Mouse (Mus musculus): ENCODE measurements at regions not wholly inside any gene's neighbourhood (a gene's known extent, or its start where the extent isn't known, plus 50 kb on each side); places are given as distances from the start of the nearest gene placed in this dataset.

DNA sequence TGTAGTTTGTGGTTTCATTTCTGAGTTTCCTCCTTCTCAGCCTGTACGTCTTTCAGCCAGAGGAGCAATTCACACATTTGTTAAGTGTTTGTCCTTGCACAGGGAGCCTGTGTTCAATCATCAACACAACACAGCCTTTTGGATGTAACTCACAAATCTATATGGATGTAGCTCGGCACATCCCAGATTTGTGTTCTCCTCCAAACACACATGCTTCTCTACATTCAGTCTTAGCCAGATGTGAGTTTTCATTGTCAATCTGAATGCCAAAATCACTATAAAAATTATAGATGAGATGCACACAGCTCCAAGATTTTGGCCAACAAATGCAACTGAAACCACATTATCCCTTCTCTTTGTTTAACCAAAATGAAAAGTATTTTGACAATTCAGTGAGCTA, 380.9 kb downstream of the Gm9195 start:
- DNase-seq = no peak

DNA sequence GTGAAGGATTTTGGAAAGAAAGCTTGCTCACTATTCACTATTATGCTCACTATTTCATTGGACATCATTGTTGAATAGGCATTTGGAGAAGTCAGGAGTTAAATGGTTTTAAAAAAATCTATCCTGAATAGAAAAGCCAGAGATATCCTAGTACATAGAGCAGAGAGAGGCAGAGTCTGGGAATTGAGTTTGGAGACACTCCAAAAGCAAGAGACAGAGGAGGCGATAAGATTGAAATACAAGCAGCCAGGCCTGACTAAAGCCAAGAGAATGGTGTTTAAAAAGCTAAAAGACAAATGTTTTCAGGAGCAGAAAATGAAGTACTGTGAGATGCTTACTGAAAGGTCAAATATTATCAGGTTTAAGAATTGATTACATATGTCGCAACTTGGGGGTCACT, 400.1 kb downstream of the Gm9195 start:
- no peak for DNase-seq

DNA sequence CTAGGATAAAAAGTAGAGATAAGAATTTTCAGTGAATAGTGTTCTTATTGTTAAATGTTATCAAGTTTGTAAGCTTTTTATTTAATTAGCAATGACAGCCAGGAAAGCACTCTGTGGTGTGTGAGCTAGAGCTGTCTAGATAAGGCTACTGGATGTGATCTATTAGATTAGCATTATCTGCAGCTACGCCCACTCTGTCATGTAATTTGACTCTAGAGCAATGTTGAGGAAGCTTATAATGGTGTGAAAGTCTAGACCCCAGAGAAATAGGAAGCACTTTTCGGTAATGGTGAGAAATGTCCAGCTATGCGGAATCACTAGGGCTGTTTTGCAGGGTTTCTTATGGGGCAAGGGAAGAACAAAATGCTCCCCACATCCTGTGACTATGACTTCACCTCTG, 410.2 kb downstream of the Gm9195 start:
- DNase-seq = no peak

DNA sequence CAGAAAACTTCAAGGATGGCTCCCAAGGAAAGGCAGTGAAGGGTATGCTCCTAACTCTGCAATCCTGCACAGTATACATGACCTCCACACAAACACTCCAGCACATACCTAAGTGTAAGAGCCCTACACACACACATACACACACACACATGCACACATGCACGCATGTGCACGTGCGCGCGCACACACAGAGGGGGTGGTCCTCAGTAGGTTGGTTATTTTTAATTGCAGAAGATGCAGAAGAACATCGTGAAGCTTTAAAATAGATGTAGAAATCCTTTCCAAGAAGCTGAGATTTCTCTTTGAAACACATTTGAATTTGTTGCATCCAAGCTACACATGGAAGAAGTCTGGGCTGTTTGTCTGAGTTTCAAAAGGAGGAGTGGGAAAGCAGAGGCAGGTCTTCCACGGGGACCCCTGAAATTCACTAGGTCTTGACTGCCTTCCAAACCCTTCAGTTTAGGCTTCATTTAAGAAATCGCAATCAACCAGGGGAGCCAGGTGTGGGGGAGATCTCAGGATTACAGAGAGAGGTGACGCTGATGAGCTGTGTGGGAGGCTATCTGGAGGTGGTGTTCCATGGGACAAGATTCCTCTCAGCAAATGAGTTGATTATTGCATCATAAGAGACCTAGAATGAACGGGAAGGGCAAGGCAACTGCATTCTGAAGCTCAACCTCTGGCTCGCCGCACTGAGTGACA, 427.4 kb downstream of the Gm9195 start:
- DNase-seq = no peak

DNA sequence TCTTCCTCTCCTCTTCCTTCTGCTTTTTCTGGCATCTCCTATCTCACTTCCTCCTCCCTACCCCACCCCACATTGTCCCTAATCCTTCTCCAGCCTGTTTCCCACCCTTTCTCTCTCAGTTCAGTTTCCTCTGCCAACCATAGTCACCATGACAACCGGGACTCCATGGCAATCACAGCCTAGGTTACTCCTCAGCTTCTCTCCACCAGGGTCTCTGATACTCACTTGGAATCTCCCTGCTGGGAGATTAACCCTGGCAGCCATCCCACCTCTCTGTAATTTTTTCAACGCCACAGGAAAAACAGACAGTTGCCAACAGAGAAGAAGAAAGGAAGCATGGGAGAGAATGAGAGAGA, 448.8 kb downstream of the Gm9195 start:
- DNase-seq = no peak

DNA sequence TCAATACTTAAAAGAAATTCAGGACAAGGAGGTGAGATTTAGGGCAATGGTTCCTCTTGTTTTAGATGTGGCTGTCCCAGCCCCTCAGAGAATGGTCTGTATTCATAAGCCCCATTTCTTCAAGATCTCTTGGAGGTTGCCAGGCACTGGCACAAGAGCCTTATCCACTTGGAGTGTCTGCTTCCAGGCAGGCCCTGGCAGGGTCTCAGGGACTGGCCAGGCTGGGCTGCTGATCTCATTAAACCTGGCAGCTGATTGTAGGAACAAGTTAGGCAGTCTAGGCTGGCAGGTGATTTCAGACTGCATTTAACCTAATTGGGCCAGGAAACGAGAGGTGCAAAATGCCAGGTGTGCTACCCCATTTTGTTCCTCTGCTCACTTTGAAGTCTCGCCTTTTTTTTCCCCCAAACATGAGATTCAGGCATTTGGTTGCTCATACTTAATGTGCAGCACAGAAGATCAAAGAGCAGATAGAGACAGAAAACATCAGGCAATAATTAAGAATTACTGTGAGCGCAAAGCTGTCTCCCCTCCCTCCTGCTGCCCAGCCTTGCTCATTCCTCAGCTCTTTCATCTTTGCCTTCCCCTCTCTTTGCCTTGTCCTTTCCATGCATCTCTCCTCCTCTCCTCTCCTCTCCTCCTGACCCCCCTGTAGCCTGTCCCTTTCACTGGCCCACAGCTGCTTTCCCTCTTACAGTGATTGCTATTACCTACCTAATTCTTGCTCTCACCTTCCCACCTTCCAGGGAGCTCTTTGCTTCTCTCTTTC, 449.3 kb downstream of the Gm9195 start:
- no peak for DNase-seq

DNA sequence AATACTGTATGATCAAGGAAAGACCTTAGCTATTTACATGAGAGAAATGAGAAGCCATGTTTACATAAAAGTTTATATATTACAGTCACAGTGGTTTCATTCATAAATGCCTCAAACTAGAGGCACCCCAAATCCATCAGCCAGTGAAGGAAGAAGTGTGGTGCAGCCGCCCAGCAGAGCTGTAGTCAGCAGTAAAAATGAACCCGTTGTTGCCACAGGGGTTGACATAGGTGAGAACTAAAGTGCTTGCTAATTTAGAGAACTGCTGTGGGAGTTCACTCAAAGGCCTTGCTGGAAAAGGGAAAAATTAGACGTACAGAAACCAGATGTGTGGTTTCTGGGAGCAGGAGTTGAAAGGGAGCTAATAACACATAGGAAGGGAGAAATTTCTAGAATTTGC, 461.2 kb downstream of the Gm9195 start:
- no peak for DNase-seq

DNA sequence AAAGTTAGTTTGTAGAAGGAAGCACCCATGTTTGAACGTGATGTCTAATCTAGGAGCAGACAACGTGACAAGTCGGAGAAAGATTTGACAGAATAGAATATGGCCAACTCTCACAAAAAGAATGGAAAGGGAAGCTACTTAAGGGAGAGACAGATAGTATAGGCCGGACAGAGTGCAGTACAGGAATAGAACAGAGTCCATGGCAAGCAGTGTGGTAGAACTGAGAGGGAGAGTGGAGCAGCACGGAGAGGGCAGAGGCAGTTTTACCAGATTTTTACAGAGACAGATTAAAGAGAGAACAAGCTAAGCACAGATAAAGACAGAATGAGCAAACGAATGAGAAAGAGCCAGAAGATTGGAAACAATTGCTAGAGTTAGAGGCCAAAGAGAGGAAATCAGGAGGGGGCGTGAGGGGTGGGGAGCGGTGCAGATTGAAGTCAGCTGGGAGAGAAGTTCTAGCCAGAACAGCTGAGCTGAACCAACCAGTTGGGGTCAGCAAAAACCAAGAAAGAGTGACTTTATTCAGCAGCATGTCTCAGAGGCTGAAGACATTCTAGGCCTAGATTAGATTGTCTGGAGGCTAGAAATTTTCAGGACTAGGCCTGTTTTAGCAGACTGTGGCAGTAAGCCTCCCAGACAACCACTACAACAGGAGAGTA, 464.1 kb downstream of the Gm9195 start:
- no peak for DNase-seq

DNA sequence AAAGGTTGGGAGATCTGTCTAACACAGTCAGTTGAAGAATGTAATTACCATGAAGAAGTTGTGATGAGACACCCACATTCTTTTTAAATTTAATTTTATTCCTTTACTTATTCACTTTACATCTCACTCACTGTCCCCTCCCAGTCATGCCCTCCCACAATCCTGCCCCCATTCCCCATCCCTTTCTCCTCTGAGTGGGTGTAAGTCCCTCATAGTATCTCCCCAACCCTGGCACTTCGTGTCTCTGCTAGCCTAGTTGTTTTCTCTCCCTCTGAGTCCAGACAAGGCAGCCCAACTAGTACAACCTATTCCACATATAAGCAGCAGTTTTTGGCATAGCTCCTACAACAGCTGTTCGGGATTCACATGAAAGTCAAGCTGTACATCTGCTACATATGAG, 487.3 kb downstream of the Gm9195 start:
- DNase-seq = no peak

DNA sequence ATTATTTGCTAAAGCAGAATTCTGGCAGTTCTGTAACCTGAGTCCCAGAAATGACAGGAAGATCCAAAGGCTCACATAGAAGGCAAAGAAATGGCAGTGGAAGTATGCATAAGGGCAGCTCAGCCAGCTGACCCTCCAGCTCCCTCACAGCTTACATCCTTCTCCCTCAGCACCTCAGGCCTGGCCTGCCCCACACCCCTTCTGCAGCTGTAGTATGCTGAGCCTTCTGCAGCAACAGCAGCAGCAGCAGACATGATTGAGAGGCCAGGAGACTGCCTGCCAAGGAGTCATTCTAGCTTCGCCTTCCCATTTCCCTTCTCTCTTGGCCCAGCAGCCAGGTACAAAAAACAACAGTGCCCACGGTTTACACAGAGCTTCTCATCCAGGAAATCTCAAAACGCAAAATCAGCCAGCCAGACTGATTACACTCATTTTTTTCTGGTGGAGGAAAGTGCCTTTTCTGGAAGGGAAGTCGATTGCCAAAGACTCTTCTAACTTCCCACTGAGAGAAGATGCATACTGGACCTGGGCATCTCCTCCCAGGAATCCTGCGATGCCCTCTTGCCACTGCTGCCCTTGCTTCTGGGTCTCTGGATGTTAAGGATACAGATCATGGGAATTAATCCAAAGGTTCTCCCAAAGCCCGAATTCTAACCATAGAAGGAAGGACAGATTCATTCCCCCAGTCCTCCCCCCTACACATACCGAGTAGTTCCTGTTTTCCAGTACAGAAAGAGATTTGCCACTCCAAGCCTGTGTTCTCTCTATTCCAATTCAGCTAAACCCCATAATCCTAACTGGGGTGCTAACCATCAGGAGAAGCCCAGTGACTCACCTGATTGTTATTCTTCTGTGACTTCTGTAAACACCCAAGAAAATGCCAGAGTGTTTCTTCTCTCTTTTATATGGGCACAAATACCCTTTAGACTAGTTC, 489.2 kb downstream of the Gm9195 start:
- no peak for DNase-seq

DNA sequence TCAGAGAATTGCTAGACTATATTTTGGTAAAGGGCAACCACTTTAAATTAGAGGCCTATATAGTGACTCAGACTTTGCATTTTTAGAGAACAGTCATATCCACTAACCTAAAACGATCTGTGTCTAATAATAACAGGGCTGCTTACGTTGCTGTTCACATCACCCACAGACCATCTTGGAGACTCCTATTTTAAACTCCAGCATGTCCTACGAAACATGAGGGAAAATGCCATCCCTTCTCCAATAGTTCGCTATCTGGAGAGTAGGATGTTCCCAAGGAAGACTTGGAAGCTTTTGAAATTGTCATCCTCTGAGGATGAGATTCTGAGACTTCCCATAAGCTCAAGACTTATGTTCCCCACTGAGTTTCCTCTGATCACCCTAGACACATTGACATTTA, 518.6 kb downstream of the Gm9195 start:
- DNase-seq = no peak

DNA sequence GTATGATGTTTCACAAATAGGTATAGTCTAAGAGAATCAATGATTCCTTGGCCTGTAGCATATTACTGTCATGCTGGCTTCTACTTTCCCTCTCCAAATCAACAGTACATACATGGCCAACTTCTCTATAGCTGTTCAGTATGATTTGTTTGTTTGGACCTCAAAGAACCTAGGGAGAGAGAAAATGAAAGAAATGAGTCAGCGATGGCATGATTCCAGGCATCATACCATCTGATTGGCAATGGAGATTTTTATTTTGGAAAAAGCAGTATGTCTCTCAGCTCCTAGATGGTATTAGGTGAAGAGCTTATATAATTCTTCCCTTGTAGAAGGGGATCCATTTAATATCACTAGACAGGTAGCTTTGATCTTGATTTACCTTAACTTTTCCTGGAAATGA, 519.1 kb downstream of the Gm9195 start:
- DNase-seq = no peak

DNA sequence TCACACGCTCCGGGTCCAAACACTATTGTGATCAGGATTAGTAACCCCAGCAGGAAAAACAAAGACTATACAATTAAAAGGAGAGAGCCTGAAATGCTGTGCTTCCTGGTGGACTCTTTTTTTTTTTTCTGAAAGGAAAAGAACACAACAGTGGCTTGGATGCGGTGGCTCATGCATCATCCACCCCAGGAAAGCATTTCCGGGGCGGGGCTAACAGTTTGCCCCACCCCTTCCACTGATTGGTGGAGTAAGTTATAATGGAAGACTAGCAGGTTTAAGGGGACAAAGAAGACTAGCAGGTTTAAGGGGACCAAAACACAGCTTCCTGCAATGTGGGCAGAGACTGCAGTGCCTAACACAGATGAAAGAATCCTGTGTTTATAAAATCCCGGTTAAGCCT, 524.0 kb downstream of the Gm9195 start:
- DNase-seq = no peak

DNA sequence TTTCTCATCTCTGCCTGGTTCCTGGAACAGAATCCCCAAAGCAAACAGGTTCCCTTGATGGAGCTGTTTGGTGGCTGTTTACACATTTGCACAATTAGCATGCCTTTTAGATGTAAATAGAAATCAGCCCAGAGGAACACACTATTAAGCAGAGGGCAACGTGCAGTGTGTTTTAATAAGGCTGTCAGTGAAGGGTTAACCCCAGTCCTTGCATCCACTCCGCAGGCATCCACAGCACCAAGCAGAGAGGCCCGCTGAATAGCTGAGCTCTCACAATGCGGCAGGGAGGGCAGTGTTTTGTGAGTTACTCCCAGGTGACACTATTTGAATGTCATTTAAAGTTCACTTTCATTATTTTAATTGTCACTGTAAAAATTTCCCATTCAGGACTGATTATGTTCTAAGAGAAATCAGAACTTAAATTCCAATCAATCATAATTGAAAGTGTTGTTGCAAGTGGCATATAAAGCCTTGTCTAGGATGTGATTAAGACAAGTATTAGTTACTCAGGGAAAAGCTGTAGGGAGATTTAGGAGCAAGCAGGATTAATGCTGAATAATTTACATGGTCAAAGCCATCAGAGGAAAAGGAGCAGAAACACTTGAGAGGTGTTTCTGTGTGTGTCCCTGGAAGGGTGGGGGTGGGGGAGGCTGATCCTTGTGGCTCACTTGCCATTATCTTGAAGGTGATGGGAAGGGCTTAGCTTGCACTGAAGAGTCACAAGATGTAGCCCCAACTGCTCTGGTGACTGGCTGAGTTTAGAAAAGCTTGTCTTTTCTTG, 528.1 kb downstream of the Gm9195 start:
- no peak for DNase-seq

DNA sequence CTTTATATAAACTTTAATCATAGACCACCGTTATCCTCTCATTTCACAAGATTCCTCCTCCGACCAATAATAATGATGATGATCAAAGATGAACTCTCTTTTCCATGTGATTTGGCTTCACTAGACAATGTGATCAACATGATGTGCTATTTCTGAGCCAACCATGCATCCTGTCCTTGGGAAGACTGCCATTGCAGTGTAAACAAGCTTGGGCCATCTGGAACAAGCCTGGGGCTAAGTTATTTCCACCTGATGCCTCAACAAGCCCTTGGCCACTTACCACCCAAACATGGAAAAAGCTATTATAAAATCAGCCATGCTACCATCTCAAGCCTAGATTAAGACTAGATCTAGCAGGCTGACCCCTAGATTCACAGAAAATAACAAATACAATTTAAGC, 542.9 kb downstream of the Gm9195 start:
- no peak for DNase-seq

DNA sequence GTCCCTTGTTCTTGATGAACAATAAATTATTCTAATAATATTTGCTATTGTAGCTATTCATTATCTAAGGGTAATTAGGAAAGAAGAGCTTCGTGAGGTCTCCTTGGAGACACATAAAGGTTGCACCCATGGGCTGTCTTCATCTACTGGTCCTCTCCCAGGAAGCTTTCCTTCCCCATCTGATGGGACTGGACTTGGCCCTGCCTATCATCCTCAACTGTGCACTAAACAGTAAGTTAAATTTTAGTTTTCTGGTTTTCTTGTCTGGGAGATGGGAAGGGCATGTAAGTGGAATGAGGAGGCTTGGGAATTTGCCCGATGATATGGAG, 554.5 kb downstream of the Gm9195 start:
- DNase-seq = no peak

DNA sequence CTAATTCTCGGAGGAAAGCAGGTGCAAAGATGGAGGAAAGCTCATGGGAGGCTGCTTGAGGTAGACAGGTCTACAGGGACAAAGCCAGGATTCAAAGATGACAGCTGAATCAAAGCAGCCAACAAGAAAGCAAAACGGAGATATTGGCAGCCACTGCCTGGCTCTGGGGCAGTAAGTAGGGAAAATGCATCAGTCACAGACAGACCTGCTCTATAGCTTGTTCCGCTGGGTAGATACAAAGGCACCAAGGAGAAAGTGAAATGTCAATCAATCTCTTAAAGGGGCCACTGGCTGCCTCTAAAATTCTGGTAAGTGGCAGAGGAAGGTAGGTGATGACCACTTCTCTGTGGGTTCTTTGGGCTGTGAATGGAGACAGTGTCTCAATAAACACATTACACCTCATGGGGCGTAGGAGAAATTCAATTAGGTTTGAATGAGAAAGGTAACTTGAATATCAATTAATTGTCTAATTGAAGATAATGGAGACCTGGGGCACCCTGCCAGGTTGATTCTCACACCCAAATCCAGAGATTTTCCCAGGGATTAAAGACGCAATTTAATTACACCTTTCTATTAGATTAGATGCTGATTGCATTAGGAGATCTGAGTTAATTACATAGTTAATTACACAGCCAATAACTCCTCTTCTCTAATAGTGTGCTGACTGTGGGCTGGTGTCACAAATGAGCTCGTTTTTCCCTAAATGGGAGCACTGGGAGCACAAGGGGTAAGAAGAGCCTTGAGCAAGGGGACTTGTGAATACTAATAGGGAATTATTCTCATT, 555.1 kb downstream of the Gm9195 start:
- no peak for DNase-seq

DNA sequence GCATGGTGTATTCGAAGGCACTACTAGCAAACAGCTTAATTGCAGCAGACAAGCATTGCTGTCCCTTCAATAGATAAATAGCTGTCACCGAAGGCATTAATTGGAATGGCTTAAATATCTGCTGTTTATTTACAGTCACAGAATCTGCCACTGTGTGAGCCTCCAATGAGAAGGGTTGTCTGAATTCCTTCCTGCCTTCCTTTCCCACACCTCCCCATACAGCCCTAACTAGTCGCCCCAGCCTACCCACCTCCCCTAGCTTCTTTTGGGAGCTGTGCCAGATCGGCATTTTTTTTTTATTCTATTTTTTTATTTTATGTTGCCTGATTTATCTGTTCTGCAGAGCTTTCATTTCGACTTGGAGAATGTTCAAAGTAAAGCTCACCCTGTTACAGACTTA, 575.7 kb downstream of the Gm9195 start:
- DNase-seq = no peak

DNA sequence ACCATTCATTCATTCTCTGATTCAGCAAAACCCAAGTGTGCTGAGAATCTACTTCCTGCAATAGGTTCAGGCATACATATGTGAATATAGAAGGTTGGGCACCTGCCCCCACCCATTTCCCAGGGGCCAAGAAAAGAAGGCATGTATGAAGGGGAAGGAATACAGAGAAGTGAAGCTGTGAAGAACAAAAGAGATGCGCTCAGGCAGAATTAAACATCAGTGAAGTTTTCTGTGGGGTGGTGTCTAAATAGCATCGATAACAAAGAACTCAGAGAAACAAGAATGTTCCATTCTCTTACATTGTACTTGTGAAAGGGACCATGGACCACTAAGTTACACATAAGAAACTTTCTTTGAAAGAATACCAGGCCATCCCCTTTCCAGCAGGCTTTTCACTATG, 580.7 kb downstream of the Gm9195 start:
- DNase-seq = no peak

DNA sequence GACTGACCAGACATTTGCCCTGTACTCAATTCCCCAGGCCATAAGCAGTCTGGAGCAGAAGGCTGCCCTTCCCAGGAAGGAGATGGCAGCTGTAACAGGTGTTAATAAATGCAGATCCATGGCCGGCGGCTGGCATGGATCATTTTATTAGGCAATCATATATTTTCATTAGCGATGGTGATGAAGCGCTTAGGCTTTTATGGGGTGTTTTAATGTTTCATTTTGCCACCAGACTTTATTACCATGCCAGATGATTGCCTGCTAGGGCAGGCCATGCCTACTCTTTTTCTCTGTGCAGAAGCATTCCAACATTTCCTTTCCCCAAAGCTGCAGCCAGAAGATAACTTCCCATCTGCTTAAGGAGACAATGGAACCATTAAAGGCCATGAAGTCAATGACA, 596.2 kb downstream of the Gm9195 start:
- no peak for DNase-seq

DNA sequence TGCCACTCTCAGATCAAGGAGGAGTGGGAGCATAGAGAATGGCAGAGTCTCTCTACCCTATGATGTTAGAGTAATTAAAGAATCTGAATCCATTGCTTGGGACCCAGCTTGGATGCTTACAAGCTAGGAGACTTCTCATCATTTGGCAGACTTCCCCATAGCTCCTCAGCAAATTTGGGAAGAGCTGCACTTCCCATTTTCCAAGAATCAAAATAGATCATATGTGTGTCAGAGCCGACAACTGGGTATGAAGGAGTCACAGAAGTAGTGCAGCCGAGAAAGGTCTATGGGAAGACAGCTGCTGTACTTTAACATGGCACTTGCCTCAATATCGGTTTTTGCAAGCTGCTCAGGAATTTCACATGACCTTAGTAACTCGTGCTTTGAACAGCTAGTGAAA, 596.8 kb downstream of the Gm9195 start:
- DNase-seq = no peak
